Mouse (Mus musculus) inflammation-experienced regulatory T-cells, adult 6 months (primary cell): ENCODE data around the gene Begain. TPM values are rescaled to one million over a fixed set of nuclear protein-coding genes. Genes with fewer than 3 reads are reported as not detected.

Source experiments
- polyA plus RNA-seq, 3 experiments: library from polyadenylated mRNA; unstranded; fragments of 100-300 nt; shearing (Covaris generic); gene quantifications; one replicate each; pipeline ENCODE4 v1.2.1; 2017

The Begain gene
- polyA plus RNA-seq, 3 experiments from 2014 or later = 0.24 TPM; not detected in 2

Other genes with a start within 250 kb of the Begain start
- 1 to 10 TPM; 1.4 to 4.3 (median 3.5) TPM for gene Slc25a29, start 232.3 kb downstream of the Begain start, polyA plus RNA-seq
- 1 to 10 TPM in 1 of 3 experiments, under 1 TPM in 2; 0.83 to 1.0 (median 0.99) TPM for gene Slc25a47, start 232.2 kb downstream of the Begain start, polyA plus RNA-seq
- gene Wdr25, start 174.6 kb downstream of the Begain start, polyA plus RNA-seq = 10 to 100 TPM in 1 of 3 experiments, 1 to 10 TPM in 2; 3.4 to 14.4 (median 6.0) TPM
- 10 to 100 TPM; 47.8 to 53.4 (median 48.0) TPM for gene Wars, start 174.0 kb downstream of the Begain start, polyA plus RNA-seq